ENCODE assay signal across 8 mouse cellular contexts in genomic region chr13:54610972-54611754, GRCm38 (mm10). TPM values are rescaled to one million over a fixed set of nuclear protein-coding genes. Genes with fewer than 3 reads are reported as not detected.
DNase-seq lines count a peak whose midpoint lies in the region.

Cltb (minus strand) TSS chr13:54611344.

- DNase-seq in MEL-GATA-1-ER (ENCODE audit: extremely low read depth, low read depth), result peak; percentile 50
- peak; percentile 92 for DNase-seq in cerebellum, adult 9-10 months
- DNase-seq in frontal cortex, adult 2 months (ENCODE audit: extremely low spot score in 1 of 2, low spot score in 1 of 2), result peak; percentile 54 to 94
- peak; percentile 85 for DNase-seq in hindbrain, embryonic 10.5 days (ENCODE audit: low spot score)
- DNase-seq in layer of hippocampus, postnatal 14 days (ENCODE audit: low spot score in 2 of 2), result peak; percentile 89 to 90
- peak; percentile 92 for DNase-seq in lung, postnatal 10 days
- DNase-seq in ovary, postnatal 14 days (ENCODE audit: low spot score), result peak; percentile 80
- peak; percentile 92 for DNase-seq in thymus, postnatal 14 days

- peak within 1 kb of the TSS; percentile 76 for H3K4me3 ChIP-seq in hindbrain, embryonic 10.5 days

- no peaks in the 10 kb centered on the region for H3K9me3 ChIP-seq in hindbrain, embryonic 10.5 days

- H3K36me3 ChIP-seq in hindbrain, embryonic 10.5 days, result no peaks in the 10 kb centered on the region

- peaks cover 29% of the 10 kb centered on the region for H3K4me1 ChIP-seq in hindbrain, embryonic 10.5 days (replicated peaks)

- H3K27ac ChIP-seq in hindbrain, embryonic 10.5 days, result peak within 1 kb of the TSS; percentile 87

- H3K27me3 ChIP-seq in hindbrain, embryonic 10.5 days (ENCODE audit: insufficient read depth, poor library complexity, severe bottlenecking), result peaks cover 38% of the 10 kb centered on the region

- WGBS in hindbrain, embryonic 10.5 days, result under 1% methylated on average over 66 of the region's 66 CpGs

RNA-seq across cellular contexts. Expression of gene Cltb, which starts in this region (rescaled TPM):
- 306 and 339 TPM in 2 replicates for polyA plus RNA-seq in frontal cortex, adult 2 months (2012; rRNA removed)
- polyA plus RNA-seq in hindbrain, embryonic 10.5 days (2016; fragmentation: Nextera tagmentation; extraction: Ambion mirVana), result 21.4 and 35.4 TPM in 2 replicates
- total RNA-seq in layer of hippocampus, postnatal 14 days (2021), result 100 to 1,000 TPM; 306 TPM

Comparison
In these comparisons a context has a peak if more than half of its experiments do, and no peak if none do; other contexts are left out.
1. Peak in every context shown above with its lines: DNase-seq, H3K4me3 ChIP-seq and H3K27ac ChIP-seq.